Mouse (Mus musculus) MEL (cell line): ENCODE data around the gene Myh9.
"Not testable (repeated sequence)": the region's sequence is repeated elsewhere in the genome, so short reads cannot be mapped to it uniquely, and the experiment has no call there.

Source experiments
- CTCF ChIP-seq, 3 experiments: IDR thresholded peaks in 2 of 3; conservative IDR thresholded peaks in 1 of 3; 2 replicates each; pipeline ENCODE4 v1.5.1; 2011 to 2012; ENCODE audit warnings: low read length in 3 of 3, low read depth in 2 of 3, mild to moderate bottlenecking in 2 of 3, improper control_type of control experiment in 1 of 3, inconsistent platforms in 1 of 3, mixed read lengths in 1 of 3, moderate library complexity in 1 of 3; ENCODE audit not compliant: control insufficient read depth in 1 of 3, insufficient read depth in 1 of 3, poor library complexity in 1 of 3, severe bottlenecking in 1 of 3
- HCFC1 ChIP-seq: IDR thresholded peaks from 2 replicates; pipeline ENCODE4 v1.6.1; 2012; ENCODE audit warnings: low read depth, mild to moderate bottlenecking, inconsistent platforms, low read length, improper control_type of control experiment, moderate library complexity
- JUND ChIP-seq: IDR thresholded peaks from 2 replicates; pipeline ENCODE4 v1.6.1; 2011; ENCODE audit warnings: low read depth, mild to moderate bottlenecking, improper control_type of control experiment, low read length
- POLR2A ChIP-seq, 2 experiments: IDR thresholded peaks; 2 replicates each; pipeline ENCODE4 v1.6.1; 2011 to 2012; ENCODE audit warnings: low read length in 2 of 2, mild to moderate bottlenecking in 2 of 2, control low read depth in 1 of 2, improper control_type of control experiment in 1 of 2, low read depth in 1 of 2, moderate library complexity in 1 of 2; ENCODE audit not compliant: control insufficient read depth in 1 of 2, insufficient read depth in 1 of 2, poor library complexity in 1 of 2
- POLR2AphosphoS5 ChIP-seq: IDR thresholded peaks from 2 replicates; pipeline ENCODE4 v1.6.1; 2012; ENCODE audit warnings: low read depth, borderline replicate concordance, mild to moderate bottlenecking, inconsistent platforms, low read length, moderate library complexity, mixed read lengths
- ZC3H11A ChIP-seq: IDR thresholded peaks from 2 replicates; pipeline ENCODE4 v1.6.1; 2012; ENCODE audit warnings: low read depth, mild to moderate bottlenecking, inconsistent platforms, low read length, improper control_type of control experiment
- ZNF384 ChIP-seq: IDR thresholded peaks from 2 replicates; pipeline ENCODE4 v1.6.1; 2012; ENCODE audit warnings: low read depth, mild to moderate bottlenecking, inconsistent platforms, low read length, improper control_type of control experiment

DNA sequence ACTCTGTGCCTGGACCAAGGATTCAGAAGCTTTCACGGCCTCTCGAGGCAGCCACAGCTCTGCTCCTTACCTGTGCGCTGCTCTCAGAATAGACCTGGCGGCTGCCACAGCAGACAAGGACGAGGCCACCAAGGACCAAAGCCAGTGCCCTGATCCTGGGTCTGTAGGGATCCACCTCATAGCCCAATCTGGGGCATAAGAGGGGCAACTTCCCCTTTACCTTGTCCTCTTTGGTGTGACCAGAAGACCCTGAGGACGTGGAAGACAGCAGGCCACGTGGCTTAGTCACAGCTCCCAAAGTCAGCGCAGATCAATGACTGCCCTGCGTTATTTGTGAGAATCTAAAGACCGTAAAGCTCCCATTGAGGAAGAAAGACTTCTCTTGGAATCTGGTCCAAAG, 109.1 kb downstream of the Myh9 start:
- TF ChIP-seq POLR2A (IDR thresholded peaks at IDR 0.05; ENCODE audit: control insufficient read depth in 1 of 2, insufficient read depth in 1 of 2, low read depth in 1 of 2, low read length in 2 of 2, poor library complexity in 1 of 2); ZNF384; CTCF (IDR thresholded peaks at IDR 0.05 in 2 of 3, conservative IDR thresholded peaks at IDR 0.05 in 1 of 3; ENCODE audit: control insufficient read depth in 1 of 3, insufficient read depth in 1 of 3, low read depth in 2 of 3, low read length in 3 of 3, poor library complexity in 1 of 3, severe bottlenecking in 1 of 3); JUND; HCFC1; ZC3H11A; POLR2AphosphoS5: not testable (repeated sequence)
